Mouse (Mus musculus) neural tube, embryonic 15.5 days (tissue): ENCODE measurements around the gene Plxna4. TPM values are rescaled to one million over a fixed set of nuclear protein-coding genes. Genes with fewer than 3 reads are reported as not detected.

ENCODE experiments used
- ATAC-seq: fragments of 200-750 bp; cut with Nextera tagmentation; 2 replicates; pipeline ENCODE4 v1.8.0; 2017; ENCODE audit warnings: mild to moderate bottlenecking, moderate TSS enrichment, moderate library complexity; ENCODE audit not compliant: low FRiP score
- H3K27ac ChIP-seq: fragments of 300-500 bp; sonication (generic); replicated peaks from 2 replicates; pipeline ENCODE4 v1.5.1; 2015; ENCODE audit warnings: mild to moderate bottlenecking, inconsistent platforms
- H3K27me3 ChIP-seq: fragments of 300-500 bp; sonication (generic); replicated peaks from 2 replicates; pipeline ENCODE4 v1.6.1; 2015; ENCODE audit warnings: inconsistent platforms
- H3K36me3 ChIP-seq: fragments of 300-500 bp; sonication (generic); 2 replicates; pipeline ENCODE4 v1.6.1; 2015; ENCODE audit warnings: inconsistent platforms
- H3K4me1 ChIP-seq: fragments of 300-500 bp; sonication (generic); 2 replicates; pipeline ENCODE4 v1.6.1; 2015; ENCODE audit warnings: inconsistent platforms
- H3K4me2 ChIP-seq: fragments of 300-500 bp; sonication (generic); 2 replicates; pipeline ENCODE4 v1.6.1; 2015; ENCODE audit warnings: inconsistent platforms, mild to moderate bottlenecking, moderate library complexity
- H3K4me3 ChIP-seq: fragments of 300-500 bp; sonication (generic); replicated peaks from 2 replicates; pipeline ENCODE4 v1.5.1; 2015; ENCODE audit warnings: mild to moderate bottlenecking, inconsistent platforms
- H3K9ac ChIP-seq: fragments of 300-500 bp; sonication (generic); replicated peaks from 2 replicates; pipeline ENCODE4 v1.6.1; 2015; ENCODE audit warnings: mild to moderate bottlenecking, inconsistent platforms
- H3K9me3 ChIP-seq: fragments of 300-500 bp; sonication (generic); replicated peaks from 2 replicates; pipeline ENCODE4 v1.6.1; 2016; ENCODE audit warnings: inconsistent platforms
- WGBS: fragments of 180-500 bp; shearing (Covaris S2); methylation state at CpG from one replicate; pipeline ENCODE4 v1.1.7; 2015; ENCODE audit warnings: mixed read lengths; 5-methylcytosine and 5-hydroxymethylcytosine counted together
- polyA plus RNA-seq: library from polyadenylated mRNA; unstranded; fragments of >200 nt; fragmentation: Nextera tagmentation; extraction: Ambion mirVana; gene quantifications from 2 replicates; pipeline ENCODE4 v1.2.1, GENCODE M21; 2015

Gene Plxna4
- polyA plus RNA-seq, 1 experiment from 2014 or later, result 14.9 TPM

DNA sequence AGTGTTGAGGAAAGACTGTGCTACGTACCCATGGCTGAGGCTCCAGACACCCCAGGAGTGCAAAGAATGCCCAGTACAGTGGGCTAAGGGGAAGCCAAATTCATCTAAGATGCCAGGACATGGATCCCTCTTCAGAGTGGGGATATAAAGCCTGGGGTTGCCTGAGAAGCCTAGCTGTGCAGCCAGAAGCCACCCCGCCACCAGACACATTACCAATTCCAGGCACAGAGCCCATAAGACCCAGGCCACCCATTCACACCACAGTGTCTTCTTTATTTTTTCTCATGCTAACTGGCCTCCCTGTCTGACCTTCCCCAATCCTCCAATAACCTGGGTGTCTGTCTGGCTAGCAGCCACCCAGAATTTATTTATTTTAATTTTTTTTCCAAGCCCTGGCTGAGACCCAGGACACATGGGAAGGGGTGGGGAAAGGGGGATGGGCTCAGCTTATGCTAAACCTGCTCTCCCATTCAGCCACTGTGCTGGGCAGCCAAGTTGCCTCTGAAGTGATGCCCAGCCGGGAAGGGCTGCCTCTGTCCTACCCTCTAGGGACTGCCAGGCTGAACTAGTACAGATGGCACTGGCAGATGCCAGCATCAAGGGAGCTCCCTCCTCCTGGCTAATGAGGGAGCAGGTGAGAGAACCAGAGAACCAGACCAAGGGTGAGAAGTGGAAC is 185.3 kb downstream of the Plxna4 start:
- H3K36me3 ChIP-seq, result no peaks in the 10 kb centered on the region
- WGBS, result 47% methylated on average over 3 of the region's 3 CpGs
- H3K4me1 ChIP-seq, result peaks cover 19% of the 10 kb centered on the region
- no peak overlapping the region for H3K4me3 ChIP-seq
- no peaks in the 10 kb centered on the region for H3K9me3 ChIP-seq
- H3K27ac ChIP-seq, result 0 out of 2 replicates have a peak overlapping the region, but pooled peaks have one; percentile 18
- peak; percentile 82 for ATAC-seq
- no peaks in the 10 kb centered on the region for H3K27me3 ChIP-seq
- no peak overlapping the region for H3K4me2 ChIP-seq
- H3K9ac ChIP-seq, result no peak overlapping the region

- H3K4me3 ChIP-seq, result no peak overlapping the region
- WGBS, result 78% methylated on average over 3 of the region's 3 CpGs
- peaks cover 31% of the 10 kb centered on the region for H3K4me1 ChIP-seq
These were observed 189.7 kb downstream of the Plxna4 start for GRCm38 (mm10) chr6:32398261-32398660.

DNA sequence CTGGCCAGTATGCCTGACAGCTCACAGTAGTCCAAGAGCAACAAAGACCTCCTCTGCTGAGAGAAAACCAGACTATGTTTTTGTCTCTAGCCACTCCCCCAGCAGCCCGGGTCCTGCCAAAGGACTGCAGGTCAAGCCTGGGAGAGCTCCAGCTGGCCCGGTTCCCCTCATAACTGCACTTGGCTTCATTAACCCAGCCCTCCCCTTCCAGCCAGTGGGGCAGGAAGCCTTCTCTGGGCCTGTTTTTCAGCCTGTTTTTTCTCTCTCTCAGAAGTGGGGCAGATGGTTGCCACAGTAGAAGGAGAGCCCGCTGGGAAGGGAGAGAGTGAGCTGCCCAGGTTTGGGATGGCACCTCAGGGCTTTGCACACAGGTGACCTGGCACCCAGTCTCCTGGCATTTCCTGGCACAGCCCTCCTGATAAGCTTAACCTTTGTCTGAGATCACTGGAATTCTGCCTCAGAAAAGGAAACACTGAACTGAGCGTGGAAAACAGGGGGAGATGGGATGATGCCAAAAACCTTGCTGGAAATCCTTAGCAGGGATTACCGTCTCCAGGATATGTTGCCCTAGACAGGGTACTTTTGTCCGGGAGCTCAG is 190.8 kb downstream of the Plxna4 start:
- no peaks in the 10 kb centered on the region for H3K36me3 ChIP-seq

More at GRCm38 (mm10) chr6:32398261-32398660, 189.7 kb downstream of the Plxna4 start:
- Histone ChIP-seq H3K36me3 (no peaks in the 10 kb centered on the region), H3K27ac (no peak overlapping the region), H3K9me3 (no peaks in the 10 kb centered on the region), H3K4me2 (no peak overlapping the region), H3K9ac (no peak overlapping the region), H3K27me3 (no peaks in the 10 kb centered on the region)
- no peak for ATAC-seq

GRCm38 (mm10) chr6:32395415-32395814 is 192.6 kb downstream of the Plxna4 start:
- Histone ChIP-seq H3K27me3 (no peaks in the 10 kb centered on the region), H3K4me3 (no peak overlapping the region), H3K4me1 (peaks cover 21% of the 10 kb centered on the region), H3K4me2 (no peak overlapping the region), H3K9me3 (no peaks in the 10 kb centered on the region), H3K36me3 (no peaks in the 10 kb centered on the region), H3K9ac (no peak overlapping the region), H3K27ac (no peak overlapping the region)
- no peak for ATAC-seq
- WGBS, result 95% methylated on average over 9 of the region's 9 CpGs

More for the DNA sequence above, 190.8 kb downstream of the Plxna4 start:
- peak; percentile 76 for ATAC-seq
- Histone ChIP-seq H3K9me3 (no peaks in the 10 kb centered on the region), H3K4me2 (no peak overlapping the region), H3K4me1 (peaks cover 22% of the 10 kb centered on the region), H3K27ac (peak overlapping the region; percentile 65), H3K4me3 (no peak overlapping the region), H3K9ac (no peak overlapping the region), H3K27me3 (no peaks in the 10 kb centered on the region)
- 40% methylated on average over 6 of the region's 6 CpGs for WGBS

DNA sequence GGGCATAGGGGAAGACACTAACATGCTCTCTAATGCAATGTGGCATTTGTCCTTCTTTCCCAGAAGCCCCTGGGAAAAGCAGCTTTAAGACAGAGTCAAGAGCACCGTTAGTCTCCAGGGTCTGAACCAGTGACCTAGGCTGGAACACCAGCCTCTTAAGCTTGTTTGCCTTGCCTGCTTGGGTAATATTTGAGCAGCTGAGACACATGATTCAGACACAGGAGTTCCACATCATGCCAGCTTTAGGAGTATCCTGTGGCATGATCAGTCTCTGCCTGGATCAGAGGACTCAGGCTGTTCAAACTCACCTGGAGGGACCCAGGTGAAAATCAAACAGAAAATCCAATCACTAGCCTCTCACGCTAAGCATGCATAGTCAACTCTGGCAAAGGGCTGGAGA is 195.7 kb downstream of the Plxna4 start:
- Histone ChIP-seq H3K27me3 (no peaks in the 10 kb centered on the region), H3K9me3 (no peaks in the 10 kb centered on the region), H3K4me3 (no peak overlapping the region), H3K27ac (no peak overlapping the region), H3K9ac (no peak overlapping the region), H3K4me2 (no peak overlapping the region), H3K4me1 (peaks cover 17% of the 10 kb centered on the region), H3K36me3 (no peaks in the 10 kb centered on the region)
- no peak for ATAC-seq
- WGBS, result 71% methylated on average over 2 of the region's 2 CpGs

DNA sequence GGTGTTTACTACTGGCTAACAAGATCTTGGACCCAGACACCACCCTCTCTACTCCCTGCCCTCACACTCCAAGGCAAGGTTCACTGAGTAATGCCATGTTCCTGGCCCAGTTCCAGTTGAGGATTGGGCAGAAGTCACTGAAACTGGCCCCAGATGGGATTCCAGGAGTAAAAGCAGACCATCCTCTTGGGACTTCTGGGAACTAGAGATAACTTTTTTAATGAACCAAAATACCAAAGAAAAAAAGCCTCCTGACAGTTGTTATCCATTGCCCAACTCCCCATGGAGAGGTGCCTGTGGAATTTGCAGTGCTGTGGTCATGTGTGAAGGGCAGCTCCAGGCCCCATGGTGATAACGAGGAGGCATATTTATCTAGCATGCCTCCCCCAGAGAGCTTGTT is 199.7 kb downstream of the Plxna4 start:
- WGBS, result 68% methylated on average over 1 of the region's 1 CpGs
- no peaks in the 10 kb centered on the region for H3K9me3 ChIP-seq
- H3K27me3 ChIP-seq, result no peaks in the 10 kb centered on the region
- no peaks in the 10 kb centered on the region for H3K36me3 ChIP-seq
- no peak for ATAC-seq
- H3K4me2 ChIP-seq, result no peak overlapping the region
- H3K4me3 ChIP-seq, result no peak overlapping the region
- H3K4me1 ChIP-seq, result peaks cover 16% of the 10 kb centered on the region
- H3K27ac ChIP-seq, result no peak overlapping the region
- H3K9ac ChIP-seq, result no peak overlapping the region

DNA sequence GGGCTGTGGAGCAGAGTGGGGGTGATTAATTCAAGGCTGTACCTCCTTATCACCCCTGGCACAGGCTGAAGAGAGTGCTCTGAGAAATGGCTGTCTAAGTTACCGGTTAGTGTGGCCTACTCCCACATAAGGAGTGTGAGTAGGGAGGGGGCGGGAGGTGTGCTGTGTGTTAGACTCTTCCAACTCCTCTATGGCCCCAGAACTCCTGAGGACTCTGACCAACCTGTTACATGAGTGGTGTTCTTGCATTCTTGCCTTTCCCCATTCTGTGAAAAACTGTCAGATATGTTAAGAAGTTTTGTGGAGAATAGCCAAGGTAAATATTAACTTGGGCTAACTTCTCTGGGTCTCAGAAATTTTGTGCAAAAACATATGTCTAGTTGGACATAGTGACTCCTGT is 201.1 kb downstream of the Plxna4 start:
- no peak overlapping the region for H3K9ac ChIP-seq
- H3K36me3 ChIP-seq, result no peaks in the 10 kb centered on the region
- H3K27ac ChIP-seq, result no peak overlapping the region
- no peak for ATAC-seq
- H3K27me3 ChIP-seq, result no peaks in the 10 kb centered on the region
- 82% methylated on average over 2 of the region's 2 CpGs for WGBS
- H3K4me2 ChIP-seq, result no peak overlapping the region
- H3K9me3 ChIP-seq, result no peaks in the 10 kb centered on the region
- peaks cover 21% of the 10 kb centered on the region for H3K4me1 ChIP-seq
- no peak overlapping the region for H3K4me3 ChIP-seq

GRCm38 (mm10) chr6:32384937-32385336 is 203.1 kb downstream of the Plxna4 start:
- no peak overlapping the region for H3K9ac ChIP-seq
- no peak overlapping the region for H3K4me3 ChIP-seq
- no peaks in the 10 kb centered on the region for H3K36me3 ChIP-seq
- peaks cover 27% of the 10 kb centered on the region for H3K4me1 ChIP-seq
- H3K27ac ChIP-seq, result no peak overlapping the region
- no peaks in the 10 kb centered on the region for H3K27me3 ChIP-seq
- H3K9me3 ChIP-seq, result no peaks in the 10 kb centered on the region
- WGBS, result 46% methylated on average over 8 of the region's 8 CpGs
- no peak for ATAC-seq
- H3K4me2 ChIP-seq, result no peak overlapping the region

DNA sequence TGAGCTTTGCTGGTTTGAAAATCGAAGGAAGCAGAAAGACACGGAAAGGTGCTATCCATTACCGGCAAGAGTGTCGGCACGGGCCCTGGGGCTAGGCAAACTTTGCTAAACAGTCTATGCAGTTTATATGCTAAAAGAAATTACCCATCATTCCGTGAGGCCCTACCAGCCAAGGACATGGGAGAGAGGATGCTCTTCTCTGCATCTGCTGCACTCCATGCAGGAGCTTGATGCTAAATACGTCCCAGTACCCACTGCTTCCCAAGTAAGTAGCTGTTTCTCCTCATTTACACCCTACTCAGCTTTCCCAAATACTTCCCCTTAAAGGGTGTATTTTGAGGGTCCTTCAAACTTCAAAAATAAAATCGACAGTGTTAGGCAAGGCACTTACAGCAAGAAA is 203.6 kb downstream of the Plxna4 start:
- peaks cover 27% of the 10 kb centered on the region for H3K4me1 ChIP-seq
- no peak for ATAC-seq
- no peaks in the 10 kb centered on the region for H3K27me3 ChIP-seq
- no peak overlapping the region for H3K27ac ChIP-seq
- H3K4me3 ChIP-seq, result no peak overlapping the region
- no peak overlapping the region for H3K9ac ChIP-seq
- no peaks in the 10 kb centered on the region for H3K36me3 ChIP-seq
- no peaks in the 10 kb centered on the region for H3K9me3 ChIP-seq
- WGBS, result 80% methylated on average over 8 of the region's 8 CpGs
- no peak overlapping the region for H3K4me2 ChIP-seq

GRCm38 (mm10) chr6:32381516-32381915 is 206.5 kb downstream of the Plxna4 start:
- Histone ChIP-seq H3K27me3 (no peaks in the 10 kb centered on the region), H3K4me3 (no peak overlapping the region), H3K4me1 (peaks cover 48% of the 10 kb centered on the region), H3K9me3 (no peaks in the 10 kb centered on the region), H3K36me3 (no peaks in the 10 kb centered on the region), H3K4me2 (no peak overlapping the region), H3K9ac (no peak overlapping the region), H3K27ac (no peak overlapping the region)
- WGBS, result 22% methylated on average over 10 of the region's 10 CpGs
- no peak for ATAC-seq

- Histone ChIP-seq H3K27me3 (no peaks in the 10 kb centered on the region), H3K27ac (no peak overlapping the region), H3K9ac (no peak overlapping the region), H3K9me3 (no peaks in the 10 kb centered on the region), H3K4me3 (no peak overlapping the region), H3K4me1 (peaks cover 31% of the 10 kb centered on the region), H3K36me3 (no peaks in the 10 kb centered on the region), H3K4me2 (no peak overlapping the region)
- peak; percentile 66 for ATAC-seq
- 49% methylated on average over 8 of the region's 8 CpGs for WGBS
These were observed 210.8 kb downstream of the Plxna4 start for GRCm38 (mm10) chr6:32377181-32377580.

DNA sequence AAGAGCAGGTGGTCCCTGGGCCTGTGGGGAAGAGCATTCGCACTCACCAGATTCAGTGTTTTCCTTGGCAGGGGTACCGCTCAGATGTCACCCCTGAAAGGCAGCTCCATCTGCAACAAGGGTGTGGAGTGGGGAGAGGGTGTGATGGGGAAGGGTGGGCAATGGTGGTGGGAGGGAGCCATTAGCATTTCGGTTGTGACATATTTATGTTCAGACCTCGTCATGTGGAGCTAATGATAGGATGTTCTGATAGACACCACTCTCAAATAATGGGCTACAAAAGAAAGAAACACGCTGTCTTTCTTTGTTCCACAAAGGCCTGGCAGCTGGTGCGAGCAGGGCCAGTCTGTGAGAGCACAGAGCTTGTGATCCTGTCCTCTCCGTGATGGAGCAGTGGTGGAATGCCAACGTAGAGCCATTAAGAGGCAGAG is 214.0 kb downstream of the Plxna4 start:
- H3K4me3 ChIP-seq, result no peak overlapping the region
- H3K36me3 ChIP-seq, result no peaks in the 10 kb centered on the region
- H3K4me2 ChIP-seq, result no peak overlapping the region
- H3K27ac ChIP-seq, result no peak overlapping the region
- H3K9me3 ChIP-seq, result no peaks in the 10 kb centered on the region
- no peaks in the 10 kb centered on the region for H3K27me3 ChIP-seq
- WGBS, result 36% methylated on average over 8 of the region's 8 CpGs
- no peak for ATAC-seq
- peaks cover 39% of the 10 kb centered on the region for H3K4me1 ChIP-seq
- no peak overlapping the region for H3K9ac ChIP-seq
